Mouse (Mus musculus): ENCODE measurements around the gene 1110051M20Rik. TPM values are rescaled to one million over a fixed set of nuclear protein-coding genes. Genes with fewer than 3 reads are reported as not detected.

The 1110051M20Rik gene
- polyA plus RNA-seq, 1 experiment from 2014 or later = 46.3 TPM

GRCm38 (mm10) chr2:91480399-91480801, 35.9 kb upstream of the 1110051M20Rik start:
- 88% methylated on average over 9 of the region's 9 CpGs for WGBS
- no peaks in the 10 kb centered on the region for H3K9me3 ChIP-seq (ENCODE audit: control insufficient read depth, low read length)
- peaks cover 0 to 2% of the 10 kb centered on the region in 2 experiments; a peak in 2 of 4 replicates for H3K4me1 ChIP-seq (ENCODE audit: control insufficient read depth in 2 of 2, insufficient read depth in 2 of 2, low read length in 2 of 2)
- no peak overlapping the region for H3K4me3 ChIP-seq (ENCODE audit: control insufficient read depth in 1 of 2, insufficient read depth in 1 of 2, low read depth in 1 of 2, low read length in 2 of 2)
- H3K4me2 ChIP-seq (ENCODE audit: low read length) = no peak overlapping the region
- no peak overlapping the region for H3K9ac ChIP-seq (ENCODE audit: low read length)
- no peaks in the 10 kb centered on the region for H3K27me3 ChIP-seq (ENCODE audit: control insufficient read depth, insufficient read depth, low read length)
- H3K27ac ChIP-seq (replicated peaks in 1 of 2; ENCODE audit: control insufficient read depth in 1 of 2, insufficient read depth in 1 of 2, low read depth in 2 of 2, low read length in 2 of 2) = no peak overlapping the region
- H3K36me3 ChIP-seq (ENCODE audit: control insufficient read depth, insufficient read depth, low read length) = peaks cover 70% of the 10 kb centered on the region
- ATAC-seq (ENCODE audit: insufficient number of reproducible peaks, insufficient read depth, low FRiP score, low read depth) = 0 out of 2 replicates have a peak, but pooled peaks have one; percentile 21

- Histone ChIP-seq H3K4me2 (ENCODE audit: low read length) (no peak overlapping the region), H3K9me3 (ENCODE audit: control insufficient read depth, low read length) (no peaks in the 10 kb centered on the region), H3K9ac (ENCODE audit: low read length) (no peak overlapping the region), H3K4me3 (ENCODE audit: control insufficient read depth in 1 of 2, insufficient read depth in 1 of 2, low read depth in 1 of 2, low read length in 2 of 2) (no peak overlapping the region), H3K4me1 (ENCODE audit: control insufficient read depth in 2 of 2, insufficient read depth in 2 of 2, low read length in 2 of 2) (peaks cover 0 to 2% of the 10 kb centered on the region in 2 experiments; a peak in 2 of 4 replicates), H3K27ac (replicated peaks in 1 of 2; ENCODE audit: control insufficient read depth in 1 of 2, insufficient read depth in 1 of 2, low read depth in 2 of 2, low read length in 2 of 2) (no peak overlapping the region; a peak in 1 of 4 replicates), H3K27me3 (ENCODE audit: control insufficient read depth, insufficient read depth, low read length) (no peaks in the 10 kb centered on the region), H3K36me3 (ENCODE audit: control insufficient read depth, insufficient read depth, low read length) (peaks cover 84% of the 10 kb centered on the region)
- 78% methylated on average over 7 of the region's 7 CpGs for WGBS
- no peak for ATAC-seq (ENCODE audit: insufficient number of reproducible peaks, insufficient read depth, low FRiP score, low read depth)
These were observed 32.3 kb upstream of the 1110051M20Rik start for GRCm38 (mm10) chr2:91476841-91477240.

- H3K27ac ChIP-seq (replicated peaks in 1 of 2; ENCODE audit: control insufficient read depth in 1 of 2, insufficient read depth in 1 of 2, low read depth in 2 of 2, low read length in 2 of 2) = 0 out of 4 replicates have a peak overlapping the region, but pooled peaks of 1 of the 2 experiments have one; percentile 11
- no peak for ATAC-seq (ENCODE audit: insufficient number of reproducible peaks, insufficient read depth, low FRiP score, low read depth)
- peaks cover 81% of the 10 kb centered on the region for H3K36me3 ChIP-seq (ENCODE audit: control insufficient read depth, insufficient read depth, low read length)
- 45% methylated on average over 17 of the region's 17 CpGs for WGBS
- H3K4me1 ChIP-seq (ENCODE audit: control insufficient read depth in 2 of 2, insufficient read depth in 2 of 2, low read length in 2 of 2) = peaks cover 0 to 2% of the 10 kb centered on the region in 2 experiments; a peak in 2 of 4 replicates
- no peaks in the 10 kb centered on the region for H3K9me3 ChIP-seq (ENCODE audit: control insufficient read depth, low read length)
- H3K4me3 ChIP-seq (ENCODE audit: control insufficient read depth in 1 of 2, insufficient read depth in 1 of 2, low read depth in 1 of 2, low read length in 2 of 2) = no peak overlapping the region
- H3K4me2 ChIP-seq (ENCODE audit: low read length) = no peak overlapping the region
- H3K9ac ChIP-seq (ENCODE audit: low read length) = no peak overlapping the region
- H3K27me3 ChIP-seq (ENCODE audit: control insufficient read depth, insufficient read depth, low read length) = no peaks in the 10 kb centered on the region
These were observed 31.8 kb upstream of the 1110051M20Rik start for GRCm38 (mm10) chr2:91476251-91476661.

GRCm38 (mm10) chr2:91475791-91476190, 31.3 kb upstream of the 1110051M20Rik start:
- WGBS = 70% methylated on average over 7 of the region's 7 CpGs
- ATAC-seq (ENCODE audit: insufficient number of reproducible peaks, insufficient read depth, low FRiP score, low read depth) = no peak
- peaks cover 0 to 2% of the 10 kb centered on the region in 2 experiments; a peak in 2 of 4 replicates for H3K4me1 ChIP-seq (ENCODE audit: control insufficient read depth in 2 of 2, insufficient read depth in 2 of 2, low read length in 2 of 2)
- H3K27ac ChIP-seq (replicated peaks in 1 of 2; ENCODE audit: control insufficient read depth in 1 of 2, insufficient read depth in 1 of 2, low read depth in 2 of 2, low read length in 2 of 2) = 0 out of 4 replicates have a peak overlapping the region, but pooled peaks of 1 of the 2 experiments have one; percentile 11
- H3K4me2 ChIP-seq (ENCODE audit: low read length) = no peak overlapping the region
- no peak overlapping the region for H3K9ac ChIP-seq (ENCODE audit: low read length)
- H3K4me3 ChIP-seq (ENCODE audit: control insufficient read depth in 1 of 2, insufficient read depth in 1 of 2, low read depth in 1 of 2, low read length in 2 of 2) = no peak overlapping the region
- H3K27me3 ChIP-seq (ENCODE audit: control insufficient read depth, insufficient read depth, low read length) = no peaks in the 10 kb centered on the region
- H3K36me3 ChIP-seq (ENCODE audit: control insufficient read depth, insufficient read depth, low read length) = peaks cover 81% of the 10 kb centered on the region
- H3K9me3 ChIP-seq (ENCODE audit: control insufficient read depth, low read length) = no peaks in the 10 kb centered on the region

- no peaks in the 10 kb centered on the region for H3K9me3 ChIP-seq (ENCODE audit: control insufficient read depth, low read length)
- peaks cover 3 to 6% of the 10 kb centered on the region in 2 experiments; a peak in 3 of 4 replicates for H3K4me1 ChIP-seq (ENCODE audit: control insufficient read depth in 2 of 2, insufficient read depth in 2 of 2, low read length in 2 of 2)
- H3K9ac ChIP-seq (ENCODE audit: low read length) = no peak overlapping the region
- ATAC-seq (ENCODE audit: insufficient number of reproducible peaks, insufficient read depth, low FRiP score, low read depth) = no peak
- WGBS = 76% methylated on average over 12 of the region's 12 CpGs
- H3K36me3 ChIP-seq (ENCODE audit: control insufficient read depth, insufficient read depth, low read length) = peaks cover 71% of the 10 kb centered on the region
- no peak overlapping the region for H3K4me3 ChIP-seq (ENCODE audit: control insufficient read depth in 1 of 2, insufficient read depth in 1 of 2, low read depth in 1 of 2, low read length in 2 of 2)
- no peak overlapping the region for H3K27ac ChIP-seq (replicated peaks in 1 of 2; ENCODE audit: control insufficient read depth in 1 of 2, insufficient read depth in 1 of 2, low read depth in 2 of 2, low read length in 2 of 2)
- H3K27me3 ChIP-seq (ENCODE audit: control insufficient read depth, insufficient read depth, low read length) = no peaks in the 10 kb centered on the region
- H3K4me2 ChIP-seq (ENCODE audit: low read length) = no peak overlapping the region
These were observed 29.9 kb upstream of the 1110051M20Rik start for GRCm38 (mm10) chr2:91474358-91474757.

- 30% methylated on average over 7 of the region's 7 CpGs for WGBS
- Histone ChIP-seq H3K4me1 (ENCODE audit: control insufficient read depth in 2 of 2, insufficient read depth in 2 of 2, low read length in 2 of 2) (peaks cover 3 to 6% of the 10 kb centered on the region in 2 experiments; a peak in 2 of 4 replicates), H3K4me2 (ENCODE audit: low read length) (no peak overlapping the region), H3K36me3 (ENCODE audit: control insufficient read depth, insufficient read depth, low read length) (peaks cover 31% of the 10 kb centered on the region), H3K9me3 (ENCODE audit: control insufficient read depth, low read length) (no peaks in the 10 kb centered on the region), H3K27me3 (ENCODE audit: control insufficient read depth, insufficient read depth, low read length) (no peaks in the 10 kb centered on the region), H3K4me3 (ENCODE audit: control insufficient read depth in 1 of 2, insufficient read depth in 1 of 2, low read depth in 1 of 2, low read length in 2 of 2) (no peak overlapping the region), H3K9ac (ENCODE audit: low read length) (no peak overlapping the region), H3K27ac (replicated peaks in 1 of 2; ENCODE audit: control insufficient read depth in 1 of 2, insufficient read depth in 1 of 2, low read depth in 2 of 2, low read length in 2 of 2) (no peak overlapping the region)
- no peak for ATAC-seq (ENCODE audit: insufficient number of reproducible peaks, insufficient read depth, low FRiP score, low read depth)
These were observed 25.6 kb upstream of the 1110051M20Rik start for GRCm38 (mm10) chr2:91470055-91470647.

- WGBS = 75% methylated on average over 8 of the region's 8 CpGs
- Histone ChIP-seq H3K4me2 (ENCODE audit: low read length) (no peak overlapping the region), H3K4me1 (ENCODE audit: control insufficient read depth in 2 of 2, insufficient read depth in 2 of 2, low read length in 2 of 2) (peaks cover 10 to 11% of the 10 kb centered on the region in 2 experiments), H3K27ac (replicated peaks in 1 of 2; ENCODE audit: control insufficient read depth in 1 of 2, insufficient read depth in 1 of 2, low read depth in 2 of 2, low read length in 2 of 2) (no peak overlapping the region), H3K9me3 (ENCODE audit: control insufficient read depth, low read length) (no peaks in the 10 kb centered on the region), H3K36me3 (ENCODE audit: control insufficient read depth, insufficient read depth, low read length) (peaks cover 6% of the 10 kb centered on the region; the same call in 1 of the 2 replicates), H3K27me3 (ENCODE audit: control insufficient read depth, insufficient read depth, low read length) (no peaks in the 10 kb centered on the region), H3K9ac (ENCODE audit: low read length) (no peak overlapping the region), H3K4me3 (ENCODE audit: control insufficient read depth in 1 of 2, insufficient read depth in 1 of 2, low read depth in 1 of 2, low read length in 2 of 2) (no peak overlapping the region)
- no peak for ATAC-seq (ENCODE audit: insufficient number of reproducible peaks, insufficient read depth, low FRiP score, low read depth)
These were observed 23.1 kb upstream of the 1110051M20Rik start for GRCm38 (mm10) chr2:91467613-91468012.
